Mouse (Mus musculus) MEL (cell line): ENCODE data around the gene Trappc3l. TPM values are rescaled to one million over a fixed set of nuclear protein-coding genes. Genes with fewer than 3 reads are reported as not detected.

Source experiments
- DNase-seq: peaks from one replicate; pipeline ENCODE4 v3.0.0; 2011; ENCODE audit warnings: low read depth, low spot score
- H3K27ac ChIP-seq: 2 replicates; pipeline ENCODE4 v1.5.1; 2012; ENCODE audit warnings: low read depth, mild to moderate bottlenecking, control low read depth, low read length, moderate library complexity; ENCODE audit not compliant: control insufficient read depth
- H3K27me3 ChIP-seq, 2 experiments: fragments of 150-350 bp in 1 of 2; sonication (generic) in 1 of 2; 2 replicates each; pipeline ENCODE4 v1.6.1; 2012; ENCODE audit warnings: low read length in 2 of 2, mild to moderate bottlenecking in 2 of 2, improper control_type of control experiment in 1 of 2, moderate library complexity in 1 of 2; ENCODE audit not compliant: insufficient read depth in 2 of 2, control insufficient read depth in 1 of 2
- H3K36me3 ChIP-seq, 2 experiments: 2 replicates each; pipeline ENCODE4 v1.6.1; 2012 to 2014; ENCODE audit warnings: low read length in 2 of 2, improper control_type of control experiment in 1 of 2, inconsistent platforms in 1 of 2, mild to moderate bottlenecking in 1 of 2; ENCODE audit not compliant: insufficient read depth in 2 of 2, control insufficient read depth in 1 of 2
- H3K4me1 ChIP-seq, 2 experiments: fragments of 150-350 bp in 1 of 2; sonication (generic) in 1 of 2; 2 replicates each; pipeline ENCODE4 v1.6.1; 2012; ENCODE audit warnings: low read length in 2 of 2, improper control_type of control experiment in 1 of 2, mild to moderate bottlenecking in 1 of 2; ENCODE audit not compliant: insufficient read depth in 2 of 2, control insufficient read depth in 1 of 2
- H3K4me3 ChIP-seq, 2 experiments: fragments of 150-350 bp in 1 of 2; sonication (generic) in 1 of 2; 2 replicates each; pipeline ENCODE4 v1.5.1; 2012; ENCODE audit warnings: low read depth in 2 of 2, low read length in 2 of 2, mild to moderate bottlenecking in 2 of 2, moderate library complexity in 2 of 2, control low read depth in 1 of 2, improper control_type of control experiment in 1 of 2; ENCODE audit not compliant: control insufficient read depth in 1 of 2, insufficient read depth in 1 of 2
- H3K79me2 ChIP-seq: 2 replicates; pipeline ENCODE4 v1.6.1; 2012; ENCODE audit warnings: mild to moderate bottlenecking, low read length, moderate library complexity; ENCODE audit not compliant: control insufficient read depth, poor library complexity, insufficient read depth
- H3K9ac ChIP-seq: 2 replicates; pipeline ENCODE4 v1.6.1; 2012; ENCODE audit warnings: low read depth, mild to moderate bottlenecking, control low read depth, low read length, moderate library complexity; ENCODE audit not compliant: control insufficient read depth, poor library complexity, severe bottlenecking
- H3K9me3 ChIP-seq: fragments of 150-350 bp; sonication (generic); replicated peaks from 2 replicates; pipeline ENCODE4 v1.6.1; 2012; ENCODE audit warnings: mild to moderate bottlenecking, low read length, improper control_type of control experiment, moderate library complexity; ENCODE audit not compliant: insufficient read depth
- BHLHE40 ChIP-seq: IDR thresholded peaks from 2 replicates; pipeline ENCODE4 v1.6.1; 2012; ENCODE audit warnings: low read depth, mild to moderate bottlenecking, inconsistent platforms, low read length, improper control_type of control experiment, borderline replicate concordance
- CHD2 ChIP-seq: IDR thresholded peaks from 2 replicates; pipeline ENCODE4 v1.6.1; 2011; ENCODE audit warnings: low read length, improper control_type of control experiment
- CTCF ChIP-seq, 3 experiments: IDR thresholded peaks in 2 of 3; conservative IDR thresholded peaks in 1 of 3; 2 replicates each; pipeline ENCODE4 v1.5.1; 2011 to 2012; ENCODE audit warnings: low read length in 3 of 3, low read depth in 2 of 3, mild to moderate bottlenecking in 2 of 3, improper control_type of control experiment in 1 of 3, inconsistent platforms in 1 of 3, mixed read lengths in 1 of 3, moderate library complexity in 1 of 3; ENCODE audit not compliant: control insufficient read depth in 1 of 3, insufficient read depth in 1 of 3, poor library complexity in 1 of 3, severe bottlenecking in 1 of 3
- ELF1 ChIP-seq: IDR thresholded peaks from 2 replicates; pipeline ENCODE4 v1.6.1; 2014; ENCODE audit warnings: low read depth, mild to moderate bottlenecking, inconsistent platforms, low read length, improper control_type of control experiment, moderate library complexity
- ETS1 ChIP-seq: IDR thresholded peaks from 2 replicates; pipeline ENCODE4 v1.6.1; 2012; ENCODE audit warnings: low read depth, mild to moderate bottlenecking, inconsistent platforms, low read length, improper control_type of control experiment, moderate library complexity
- JUND ChIP-seq: IDR thresholded peaks from 2 replicates; pipeline ENCODE4 v1.6.1; 2011; ENCODE audit warnings: low read depth, mild to moderate bottlenecking, improper control_type of control experiment, low read length
- MAX ChIP-seq: IDR thresholded peaks from 2 replicates; pipeline ENCODE4 v1.6.1; 2011; ENCODE audit warnings: low read length, improper control_type of control experiment
- MAZ ChIP-seq: IDR thresholded peaks from 2 replicates; pipeline ENCODE4 v1.6.1; 2012; ENCODE audit warnings: low read depth, mild to moderate bottlenecking, inconsistent platforms, low read length, improper control_type of control experiment
- MXI1 ChIP-seq: IDR thresholded peaks from 2 replicates; pipeline ENCODE4 v1.6.1; 2011; ENCODE audit warnings: mild to moderate bottlenecking, low read depth, low read length, improper control_type of control experiment
- RAD21 ChIP-seq: IDR thresholded peaks from 2 replicates; pipeline ENCODE4 v1.6.1; 2011; ENCODE audit warnings: mild to moderate bottlenecking, low read depth, low read length, improper control_type of control experiment
- UBTF ChIP-seq: IDR thresholded peaks from 2 replicates; pipeline ENCODE4 v1.6.1; 2012; ENCODE audit warnings: low read depth, mild to moderate bottlenecking, inconsistent platforms, low read length, improper control_type of control experiment, moderate library complexity, borderline replicate concordance; ENCODE audit not compliant: insufficient read depth
- USF2 ChIP-seq, 2 experiments: IDR thresholded peaks; 2 replicates each; pipeline ENCODE4 v1.6.1; 2011 to 2012; ENCODE audit warnings: improper control_type of control experiment in 2 of 2, low read length in 2 of 2, borderline replicate concordance in 1 of 2, inconsistent platforms in 1 of 2, low read depth in 1 of 2, mild to moderate bottlenecking in 1 of 2; ENCODE audit not compliant: insufficient read depth in 1 of 2
- ZNF384 ChIP-seq: IDR thresholded peaks from 2 replicates; pipeline ENCODE4 v1.6.1; 2012; ENCODE audit warnings: low read depth, mild to moderate bottlenecking, inconsistent platforms, low read length, improper control_type of control experiment
- polyA plus RNA-seq, 2 experiments: library from polyadenylated mRNA; stranded (reverse) in 1 of 2; unstranded in 1 of 2; fragments of >175 nt in 1 of 2; fragments of >200 nt in 1 of 2; gene quantifications; 2 replicates each; pipeline versions ENCODE4 v1.2.1 to v1.2.4; 2012; ENCODE audit warnings: low replicate concordance in 2 of 2, low read depth in 1 of 2; ENCODE audit not compliant: insufficient read length in 2 of 2, insufficient read depth in 1 of 2, missing spikeins in 1 of 2
- total RNA-seq: library from RNA; depleted of rRNA; stranded (reverse); fragments of 300-350 nt; gene quantifications from 2 replicates; pipeline ENCODE4 v1.2.3, GENCODE M21; 2012

Gene Trappc3l
- total and polyA plus RNA-seq, 3 experiments: not detected

DNA sequence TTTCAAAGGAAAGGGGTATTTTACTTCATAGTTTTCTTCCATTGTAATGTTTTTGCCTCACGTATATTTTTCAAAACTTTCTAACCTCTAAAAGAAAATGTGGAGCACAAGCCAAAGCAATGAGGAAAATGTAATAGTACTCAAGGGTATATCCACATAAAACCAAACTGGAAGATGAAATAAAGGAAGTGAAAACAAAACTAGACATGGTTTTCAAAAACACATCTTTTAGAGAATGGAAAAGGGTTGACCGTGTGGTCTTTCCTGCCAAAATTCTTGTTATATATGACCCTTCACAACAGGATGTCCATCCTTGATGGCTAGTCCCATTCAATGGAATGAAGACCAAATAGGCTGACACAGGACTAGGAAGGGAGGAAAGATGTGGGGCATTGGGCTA is 81.0 kb downstream of the Trappc3l start:
- Histone ChIP-seq H3K4me3 (no peak overlapping the region), H3K27me3 (no peaks in the 10 kb centered on the region), H3K79me2 (no peaks in the 10 kb centered on the region), H3K9me3 (no peaks in the 10 kb centered on the region), H3K36me3 (no peaks in the 10 kb centered on the region), H3K27ac (no peak overlapping the region), H3K4me1 (no peaks in the 10 kb centered on the region), H3K9ac (no peak overlapping the region)
- TF ChIP-seq CTCF (IDR thresholded peaks at IDR 0.05 in 2 of 3, conservative IDR thresholded peaks at IDR 0.05 in 1 of 3; ENCODE audit: control insufficient read depth in 1 of 3, insufficient read depth in 1 of 3, low read depth in 2 of 3, low read length in 3 of 3, poor library complexity in 1 of 3, severe bottlenecking in 1 of 3) (no peak), JUND (no peak), RAD21 (no peak), BHLHE40 (no peak), CHD2 (no peak)
- no peak for DNase-seq

GRCm38 (mm10) chr10:34127392-34128378 is 90.3 kb downstream of the Trappc3l start, which contains the start of gene Calhm6:
Calhm6 (minus strand) TSS chr10:34127984.
- no peaks in the 10 kb centered on the region for H3K4me1 ChIP-seq
- H3K27ac ChIP-seq: no peak within 1 kb of the TSS
- H3K4me3 ChIP-seq: no peak within 1 kb of the TSS
- H3K36me3 ChIP-seq: no peaks in the 10 kb centered on the region
- no peaks in the 10 kb centered on the region for H3K9me3 ChIP-seq
- H3K27me3 ChIP-seq: no peaks in the 10 kb centered on the region
- H3K9ac ChIP-seq: no peak within 1 kb of the TSS
- no peak for TF ChIP-seq MAZ
- H3K79me2 ChIP-seq: no peaks in the 10 kb centered on the region
- DNase-seq: no peak

- no peaks in the 10 kb centered on the region for H3K79me2 ChIP-seq
- no peak for TF ChIP-seq ELF1
- TF ChIP-seq, all 39 proteins: peak for 0
- H3K27me3 ChIP-seq: no peaks in the 10 kb centered on the region
- no peak overlapping the region for H3K9ac ChIP-seq
- no peaks in the 10 kb centered on the region for H3K4me1 ChIP-seq
- no peaks in the 10 kb centered on the region for H3K9me3 ChIP-seq
- no peak for DNase-seq
- H3K36me3 ChIP-seq: no peaks in the 10 kb centered on the region
- H3K4me3 ChIP-seq: no peak overlapping the region
- no peak overlapping the region for H3K27ac ChIP-seq
These were observed 91.0 kb downstream of the Trappc3l start for GRCm38 (mm10) chr10:34128391-34128790.

GRCm38 (mm10) chr10:34131356-34131755 is 94.0 kb downstream of the Trappc3l start:
- H3K36me3 ChIP-seq: no peaks in the 10 kb centered on the region
- DNase-seq: peak; percentile 30
- no peaks in the 10 kb centered on the region for H3K79me2 ChIP-seq
- H3K9me3 ChIP-seq: no peaks in the 10 kb centered on the region
- TF ChIP-seq USF2 (IDR thresholded peaks at IDR 0.05; ENCODE audit: borderline replicate concordance in 1 of 2, insufficient read depth in 1 of 2, low read depth in 1 of 2, low read length in 2 of 2) (no peak), MXI1 (no peak), UBTF (no peak), BHLHE40 (peak; percentile 54; the same call in 1 of the 2 replicates), ETS1 (0 out of 2 replicates have a peak, but pooled peaks have one; percentile 15), ZNF384 (no peak), MAX (no peak)
- no peaks in the 10 kb centered on the region for H3K27me3 ChIP-seq
- H3K27ac ChIP-seq: no peak overlapping the region
- H3K4me1 ChIP-seq: no peaks in the 10 kb centered on the region
- no peak overlapping the region for H3K4me3 ChIP-seq
- H3K9ac ChIP-seq: no peak overlapping the region
